Mouse (Mus musculus): ENCODE results near the gene Trex2. TPM values are rescaled to one million over a fixed set of nuclear protein-coding genes. Genes with fewer than 3 reads are reported as not detected.

Gene Trex2
- polyA plus RNA-seq, 1 experiment, result not detected

- Histone ChIP-seq H3K4me3 (ENCODE audit: extremely low read depth, insufficient read depth, insufficient read length) (no peak overlapping the region), H3K4me1 (ENCODE audit: control insufficient read depth, insufficient read depth, insufficient read length) (no peaks in the 10 kb centered on the region), H3K27ac (ENCODE audit: insufficient read depth, low read length) (no peak overlapping the region), H3K27me3 (ENCODE audit: control insufficient read depth, insufficient read depth, low read length) (no peaks in the 10 kb centered on the region), H3K36me3 (ENCODE audit: control insufficient read depth, insufficient read depth, low read length) (no peaks in the 10 kb centered on the region)
- WGBS, result 100% methylated on average over 1 of the region's 1 CpGs
- no peak for DNase-seq (ENCODE audit: low read depth in 1 of 2, low spot score in 2 of 2)
- TF ChIP-seq POLR2A (IDR thresholded peaks at IDR 0.05; ENCODE audit: low read depth, low read length) (no peak), CTCF (IDR thresholded peaks at IDR 0.05; ENCODE audit: extremely low read depth, insufficient read depth, insufficient read length, insufficient replicate concordance) (no peak)
These were observed 38.7 kb downstream of the Trex2 start for GRCm38 (mm10) chrX:73396446-73396845.

GRCm38 (mm10) chrX:73391481-73391880, 43.7 kb downstream of the Trex2 start:
- no peaks in the 10 kb centered on the region for H3K36me3 ChIP-seq (ENCODE audit: control insufficient read depth, insufficient read depth, low read length)
- 81% methylated on average over 4 of the region's 4 CpGs for WGBS
- TF ChIP-seq POLR2A (IDR thresholded peaks at IDR 0.05; ENCODE audit: low read depth, low read length) (no peak), CTCF (IDR thresholded peaks at IDR 0.05; ENCODE audit: extremely low read depth, insufficient read depth, insufficient read length, insufficient replicate concordance) (no peak)
- H3K4me3 ChIP-seq (ENCODE audit: extremely low read depth, insufficient read depth, insufficient read length), result no peak overlapping the region
- no peak overlapping the region for H3K27ac ChIP-seq (ENCODE audit: insufficient read depth, low read length)
- no peaks in the 10 kb centered on the region for H3K27me3 ChIP-seq (ENCODE audit: control insufficient read depth, insufficient read depth, low read length)
- no peaks in the 10 kb centered on the region for H3K4me1 ChIP-seq (ENCODE audit: control insufficient read depth, insufficient read depth, insufficient read length)
- DNase-seq (ENCODE audit: low read depth in 1 of 2, low spot score in 2 of 2), result no peak

- TF ChIP-seq POLR2A (IDR thresholded peaks at IDR 0.05; ENCODE audit: low read depth, low read length) (no peak), CTCF (IDR thresholded peaks at IDR 0.05; ENCODE audit: extremely low read depth, insufficient read depth, insufficient read length, insufficient replicate concordance) (no peak)
- H3K4me3 ChIP-seq (ENCODE audit: extremely low read depth, insufficient read depth, insufficient read length), result no peak overlapping the region
- DNase-seq (ENCODE audit: low read depth in 1 of 2, low spot score in 2 of 2), result no peak
- no peaks in the 10 kb centered on the region for H3K36me3 ChIP-seq (ENCODE audit: control insufficient read depth, insufficient read depth, low read length)
- 26% methylated on average over 1 of the region's 1 CpGs for WGBS
- H3K4me1 ChIP-seq (ENCODE audit: control insufficient read depth, insufficient read depth, insufficient read length), result no peaks in the 10 kb centered on the region
- H3K27ac ChIP-seq (ENCODE audit: insufficient read depth, low read length), result no peak overlapping the region
- H3K27me3 ChIP-seq (ENCODE audit: control insufficient read depth, insufficient read depth, low read length), result no peaks in the 10 kb centered on the region
These were observed 50.2 kb downstream of the Trex2 start for GRCm38 (mm10) chrX:73384924-73385323.

- no peak for DNase-seq (ENCODE audit: low read depth in 1 of 2, low spot score in 2 of 2)
- WGBS, result 72% methylated on average over 6 of the region's 6 CpGs
- no peaks in the 10 kb centered on the region for H3K4me1 ChIP-seq (ENCODE audit: control insufficient read depth, insufficient read depth, insufficient read length)
- no peak overlapping the region for H3K4me3 ChIP-seq (ENCODE audit: extremely low read depth, insufficient read depth, insufficient read length)
- no peaks in the 10 kb centered on the region for H3K36me3 ChIP-seq (ENCODE audit: control insufficient read depth, insufficient read depth, low read length)
- TF ChIP-seq CTCF (IDR thresholded peaks at IDR 0.05; ENCODE audit: extremely low read depth, insufficient read depth, insufficient read length, insufficient replicate concordance) (no peak), POLR2A (IDR thresholded peaks at IDR 0.05; ENCODE audit: low read depth, low read length) (no peak)
- no peaks in the 10 kb centered on the region for H3K27me3 ChIP-seq (ENCODE audit: control insufficient read depth, insufficient read depth, low read length)
- H3K27ac ChIP-seq (ENCODE audit: insufficient read depth, low read length), result no peak overlapping the region
These were observed 50.7 kb downstream of the Trex2 start for GRCm38 (mm10) chrX:73384419-73384818.

Other genes with a start within 250 kb of the Trex2 start
- gene Xlr3b, start 243.1 kb downstream of the Trex2 start, polyA plus RNA-seq (2012; rRNA removed), result 0.07 and 1.1 TPM in 2 replicates
- gene Xlr4b, start 221.0 kb downstream of the Trex2 start, polyA plus RNA-seq (2012; rRNA removed), result 1.7 and 2.2 TPM in 2 replicates
- 9.9 and 16.7 TPM in 2 replicates for gene F8a, start 207.1 kb downstream of the Trex2 start, polyA plus RNA-seq (2012; rRNA removed)
- 0.97 and 1.4 TPM in 2 replicates for gene Xlr4c, start 192.2 kb downstream of the Trex2 start, polyA plus RNA-seq (2012; rRNA removed)
- not detected in 2 replicates for gene Xlr3c, start 170.0 kb downstream of the Trex2 start, polyA plus RNA-seq (2012; rRNA removed)
- not detected in 2 replicates for gene Xlr5a, start 142.4 kb downstream of the Trex2 start, polyA plus RNA-seq (2012; rRNA removed)
- not detected in 2 replicates for gene Xlr5c, start 142.4 kb downstream of the Trex2 start, polyA plus RNA-seq (2012; rRNA removed)
- not detected in 2 replicates for gene Gm45015, start 98.5 kb downstream of the Trex2 start, polyA plus RNA-seq (2012; rRNA removed)
- gene Zfp275, start 92.7 kb downstream of the Trex2 start, polyA plus RNA-seq (2012; rRNA removed), result 10.3 and 12.7 TPM in 2 replicates
- not detected in 2 replicates for gene Gm18336, start 36.6 kb downstream of the Trex2 start, polyA plus RNA-seq (2012; rRNA removed)
- 0.04 TPM in 1 of 2 replicates, not detected in the other for gene Zfp92, start 24.2 kb downstream of the Trex2 start, polyA plus RNA-seq (2012; rRNA removed)
- 8.6 and 9.2 TPM in 2 replicates for gene Haus7, start 23.7 kb upstream of the Trex2 start, polyA plus RNA-seq (2012; rRNA removed)
- gene Bgn, start 48.3 kb upstream of the Trex2 start, polyA plus RNA-seq (2012; rRNA removed), result 280 and 317 TPM in 2 replicates
- gene Atp2b3, start 67.7 kb upstream of the Trex2 start, polyA plus RNA-seq (2012; rRNA removed), result not detected in 2 replicates
- 0.87 and 1.4 TPM in 2 replicates for gene Dusp9, start 204.1 kb upstream of the Trex2 start, polyA plus RNA-seq (2012; rRNA removed)
- gene Pnck, start 224.8 kb upstream of the Trex2 start, polyA plus RNA-seq (2012; rRNA removed), result 2.8 and 3.2 TPM in 2 replicates
- 4.5 and 5.5 TPM in 2 replicates for gene Slc6a8, start 237.8 kb upstream of the Trex2 start, polyA plus RNA-seq (2012; rRNA removed)

Measured in spleen, adult 2 months (tissue).